Mouse (Mus musculus) heart, postnatal 0 days (tissue): ENCODE measurements around the gene Dixdc1. TPM values are rescaled to one million over a fixed set of nuclear protein-coding genes. Genes with fewer than 3 reads are reported as not detected.

Experiments used
- ATAC-seq: fragments of 200-750 bp; cut with Nextera tagmentation; 2 replicates; pipeline ENCODE4 v1.8.0; 2017; ENCODE audit warnings: low read depth, moderate number of reproducible peaks, moderate library complexity; ENCODE audit not compliant: insufficient read depth
- DNase-seq: peaks from one replicate; pipeline ENCODE4 v3.0.0-alpha.2; 2016; ENCODE audit warnings: low spot score
- H3K27ac ChIP-seq: fragments of 300-500 bp; sonication (generic); 2 replicates; pipeline ENCODE4 v1.5.1; 2014; ENCODE audit warnings: low read depth, mild to moderate bottlenecking
- H3K27me3 ChIP-seq: fragments of 300-500 bp; sonication (generic); 2 replicates; pipeline ENCODE4 v1.6.1; 2014; ENCODE audit warnings: low read length, mixed read lengths; ENCODE audit not compliant: control insufficient read depth, insufficient read depth
- H3K36me3 ChIP-seq: fragments of 300-500 bp; sonication (generic); replicated peaks from 2 replicates; pipeline ENCODE4 v1.6.1; 2014; ENCODE audit warnings: low read length, mixed read lengths; ENCODE audit not compliant: control insufficient read depth, insufficient read depth
- H3K4me1 ChIP-seq: fragments of 300-500 bp; sonication (generic); 2 replicates; pipeline ENCODE4 v1.6.1; 2014; ENCODE audit warnings: antibody characterized with exemption; ENCODE audit not compliant: control insufficient read depth, insufficient read depth
- H3K4me2 ChIP-seq: fragments of 300-500 bp; sonication (generic); 2 replicates; pipeline ENCODE4 v1.6.1; 2014; ENCODE audit warnings: low read depth, mild to moderate bottlenecking, low read length, moderate library complexity
- H3K4me3 ChIP-seq: fragments of 300-500 bp; sonication (generic); 2 replicates; pipeline ENCODE4 v1.5.1; 2014; ENCODE audit warnings: low read depth, low read length
- H3K9ac ChIP-seq: fragments of 300-500 bp; sonication (generic); replicated peaks from 2 replicates; pipeline ENCODE4 v1.6.1; 2014; ENCODE audit warnings: low read depth, low read length, mixed read lengths
- H3K9me3 ChIP-seq: fragments of 300-500 bp; sonication (generic); replicated peaks from 2 replicates; pipeline ENCODE4 v1.6.1; 2016; ENCODE audit warnings: low read length; ENCODE audit not compliant: control insufficient read depth
- CTCF ChIP-seq: IDR thresholded peaks from 2 replicates; pipeline ENCODE4 v1.5.1; 2016; ENCODE audit warnings: antibody characterized with exemption, control low read depth, low read depth
- EP300 ChIP-seq: IDR thresholded peaks from 2 replicates; pipeline ENCODE4 v1.6.1; 2016; ENCODE audit warnings: antibody characterized with exemption, low read depth
- WGBS: fragments of 180-500 bp; shearing (Covaris S2); extraction: QIAGEN DNeasy Blood & Tissue Kit; methylation state at CpG from one replicate; pipeline ENCODE4 v1.1.7; 2014; 5-methylcytosine and 5-hydroxymethylcytosine counted together
- polyA plus RNA-seq: library from polyadenylated mRNA; unstranded; fragments of >200 nt; fragmentation: Nextera tagmentation; extraction: Ambion mirVana; gene quantifications from 2 replicates; pipeline ENCODE4 v1.2.1, GENCODE M21; 2015
- total RNA-seq: library from RNA; depleted of rRNA; stranded (reverse); fragments of >200 nt; gene quantifications from 2 replicates; pipeline ENCODE4 v1.2.3, GENCODE M21; 2014; ENCODE audit warnings: low replicate concordance

Dixdc1 gene
- total and polyA plus RNA-seq, 2 experiments from 2014 or later = 6.9 to 7.7 TPM

DNA sequence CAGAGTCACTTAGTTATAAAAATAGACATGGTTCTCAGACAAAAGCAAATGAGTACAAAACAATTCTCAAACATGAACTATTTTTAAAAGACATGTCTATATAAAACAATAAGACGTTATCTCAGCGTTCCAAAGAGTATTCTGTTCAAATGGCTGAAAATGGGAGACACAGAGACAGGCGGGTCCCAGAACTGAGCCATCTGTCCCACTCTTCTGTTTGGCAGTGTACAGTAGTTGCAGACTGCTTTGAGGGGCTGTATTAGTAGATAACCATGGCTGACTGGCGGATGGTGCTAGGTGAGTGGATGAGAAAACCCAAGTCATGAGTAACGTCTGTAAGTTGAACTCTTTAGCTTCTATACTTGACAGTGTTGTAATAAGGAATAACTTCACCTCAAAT lies 74.5 kb downstream of the Dixdc1 start:
- 51% methylated on average over 5 of the region's 5 CpGs for WGBS
- no peaks in the 10 kb centered on the region for H3K27me3 ChIP-seq
- H3K36me3 ChIP-seq = no peaks in the 10 kb centered on the region
- no peak for TF ChIP-seq CTCF
- no peak for TF ChIP-seq EP300
- H3K27ac ChIP-seq = peak overlapping the region; percentile 34; the same call in 1 of the 2 replicates
- DNase-seq (no peak), ATAC-seq (no peak)
- H3K4me2 ChIP-seq = no peak overlapping the region
- no peaks in the 10 kb centered on the region for H3K9me3 ChIP-seq
- H3K4me1 ChIP-seq = no peaks in the 10 kb centered on the region
- no peak overlapping the region for H3K9ac ChIP-seq
- H3K4me3 ChIP-seq = no peak overlapping the region

DNA sequence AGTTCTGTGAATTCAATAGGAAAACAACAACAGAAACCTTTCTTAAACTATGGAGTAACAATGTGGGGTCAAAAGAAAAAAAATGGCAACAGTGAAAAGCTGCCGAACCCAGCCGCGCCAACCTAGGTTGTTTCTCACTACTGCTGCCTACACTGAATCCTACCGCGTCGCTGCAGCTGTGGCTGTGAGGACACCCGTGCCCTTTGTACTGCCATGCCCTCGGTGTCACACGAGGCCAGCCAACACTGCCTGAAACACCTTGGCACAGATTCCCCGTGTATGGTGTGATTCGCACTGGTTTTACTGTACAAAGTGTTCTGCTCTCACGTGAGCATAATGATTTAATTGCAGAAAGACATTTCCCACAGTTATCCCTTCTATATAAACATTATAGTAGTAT lies 78.9 kb downstream of the Dixdc1 start:
- WGBS = 15% methylated on average over 12 of the region's 12 CpGs
- ATAC-seq = peak; percentile 37; the same call in 1 of the 2 replicates
- peak overlapping the region; percentile 86 for H3K27ac ChIP-seq

DNA sequence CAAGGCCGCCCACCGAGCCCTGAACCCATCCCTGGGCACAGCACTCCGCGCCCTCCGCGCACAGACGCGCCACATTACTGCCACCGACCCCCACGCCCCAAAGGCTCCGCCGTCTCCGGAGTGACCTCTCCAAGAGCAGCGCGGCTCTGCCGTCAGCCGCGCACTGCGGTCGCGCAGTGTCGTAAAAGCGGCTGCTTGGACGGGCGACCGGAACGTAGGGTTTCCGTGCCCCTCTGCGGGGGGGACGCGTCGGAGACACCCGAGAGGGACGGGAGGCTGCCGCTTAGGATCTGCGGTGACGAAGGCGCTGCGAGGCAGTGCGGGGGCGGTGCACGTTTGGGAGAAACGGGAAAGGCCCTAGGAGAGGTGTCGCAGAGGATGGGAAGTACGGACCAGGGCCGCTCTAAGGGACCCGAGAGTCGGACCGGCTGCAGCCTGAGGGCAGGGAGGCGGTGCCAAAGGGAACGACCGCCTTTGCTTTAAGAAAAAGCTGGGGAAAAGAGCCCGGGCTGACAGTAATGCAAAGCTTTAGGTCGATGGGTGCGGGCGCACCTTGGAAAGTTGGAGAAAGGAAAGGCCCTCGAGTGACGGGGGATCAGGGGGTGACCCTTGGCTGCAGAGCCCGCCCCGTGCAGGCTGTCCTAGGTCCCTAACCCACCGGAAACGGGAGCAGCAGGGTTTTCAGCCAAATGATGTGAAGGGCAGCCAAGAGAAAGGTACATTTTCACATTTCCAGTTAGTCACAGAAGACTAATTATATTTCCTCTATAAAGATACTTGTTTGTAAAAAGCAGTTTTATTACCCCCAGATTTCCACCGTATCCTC lies 79.7 kb downstream of the Dixdc1 start, which contains the start of gene Dlat:
Gene Dlat (minus strand): TSS at position 389 of the 826 bp plus-strand sequence.
- peak; percentile 90 for DNase-seq
- Histone ChIP-seq H3K36me3 (peaks cover 14% of the 10 kb centered on the region), H3K27me3 (no peaks in the 10 kb centered on the region), H3K4me2 (peak within 1 kb of the TSS; percentile 75), H3K27ac (peak within 1 kb of the TSS; percentile 86), H3K4me3 (peak within 1 kb of the TSS; percentile 96), H3K9ac (peak within 1 kb of the TSS; percentile 94), H3K9me3 (no peaks in the 10 kb centered on the region), H3K4me1 (no peaks in the 10 kb centered on the region)
- TF ChIP-seq EP300 = no peak
- TF ChIP-seq CTCF = no peak
- ATAC-seq = peak; percentile 91
- under 1% methylated on average over 60 of the region's 63 CpGs for WGBS

More for the DNA sequence above, 78.9 kb downstream of the Dixdc1 start:
- peaks cover 14% of the 10 kb centered on the region for H3K36me3 ChIP-seq
- peak; percentile 41 for DNase-seq
- H3K4me2 ChIP-seq = peak overlapping the region; percentile 75
- no peaks in the 10 kb centered on the region for H3K4me1 ChIP-seq
- H3K9ac ChIP-seq = peak overlapping the region; percentile 94
- TF ChIP-seq EP300 = no peak
- peak overlapping the region; percentile 96 for H3K4me3 ChIP-seq
- H3K27me3 ChIP-seq = no peaks in the 10 kb centered on the region
- no peaks in the 10 kb centered on the region for H3K9me3 ChIP-seq

DNA sequence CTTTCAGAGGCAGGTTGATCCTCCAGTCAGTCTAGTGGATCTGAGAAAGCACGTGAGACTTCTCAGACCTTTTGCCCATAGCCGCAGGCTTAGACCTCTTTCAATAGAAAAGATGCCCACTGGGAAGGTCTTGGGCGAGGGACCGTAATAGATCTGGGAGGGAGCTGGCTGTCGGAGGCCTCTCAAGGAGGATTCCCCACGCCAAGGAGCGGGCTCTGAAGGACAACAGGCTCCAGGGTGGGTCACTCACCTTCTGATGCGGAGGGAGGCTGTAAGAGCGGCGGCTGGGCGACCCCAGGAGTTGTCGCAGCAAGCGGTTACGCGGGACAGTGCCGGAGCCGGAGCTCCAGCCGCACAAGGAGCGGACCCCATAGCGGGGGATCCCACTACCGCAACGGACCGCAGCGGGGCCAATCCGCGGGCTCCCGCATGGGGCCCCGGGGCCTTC lies 80.4 kb downstream of the Dixdc1 start:
- Histone ChIP-seq H3K4me3 (peak overlapping the region; percentile 96), H3K4me1 (no peaks in the 10 kb centered on the region), H3K27me3 (no peaks in the 10 kb centered on the region), H3K36me3 (peaks cover 14% of the 10 kb centered on the region), H3K9me3 (no peaks in the 10 kb centered on the region), H3K4me2 (peak overlapping the region; percentile 75), H3K27ac (peak overlapping the region; percentile 86), H3K9ac (peak overlapping the region; percentile 94)
- DNase-seq (peak; percentile 18), ATAC-seq (no peak; the same call in 1 of the 2 replicates)
- WGBS = 0% methylated on average over 20 of the region's 28 CpGs
- TF ChIP-seq CTCF (no peak), EP300 (no peak)

DNA sequence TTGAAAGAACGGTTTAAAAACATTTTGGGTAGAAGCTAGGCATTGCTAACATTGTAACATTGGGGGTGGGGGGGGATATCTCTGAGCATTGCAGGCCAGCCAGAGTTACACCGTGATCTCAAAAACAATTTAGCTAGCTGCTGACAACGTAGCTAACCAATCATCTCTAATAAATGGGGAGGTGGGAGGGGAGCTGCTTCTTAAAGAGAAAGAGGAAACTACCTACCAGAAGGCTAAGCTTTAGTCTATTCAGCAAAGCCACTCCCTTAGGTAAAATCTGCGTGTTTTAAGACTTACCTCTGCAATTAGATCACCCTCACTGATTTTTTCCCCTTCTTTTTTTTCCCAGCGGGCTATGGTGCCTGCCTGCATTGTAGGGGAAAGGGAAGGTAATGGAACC lies 80.9 kb downstream of the Dixdc1 start:
- no peak for ATAC-seq
- Histone ChIP-seq H3K36me3 (peaks cover 19% of the 10 kb centered on the region), H3K9ac (peak overlapping the region; percentile 94), H3K27me3 (no peaks in the 10 kb centered on the region), H3K9me3 (no peaks in the 10 kb centered on the region), H3K4me2 (peak overlapping the region; percentile 75), H3K4me1 (no peaks in the 10 kb centered on the region), H3K4me3 (peak overlapping the region; percentile 96), H3K27ac (peak overlapping the region; percentile 86)
- WGBS = 10% methylated on average over 5 of the region's 5 CpGs
- no peak for DNase-seq
- no peak for TF ChIP-seq EP300
- TF ChIP-seq CTCF = no peak
